Mouse (Mus musculus) forebrain, embryonic 14.5 days (tissue): ENCODE measurements around the gene Gpr108. TPM values are rescaled to one million over a fixed set of nuclear protein-coding genes. Genes with fewer than 3 reads are reported as not detected.

Source experiments
- ATAC-seq: fragments of 200-750 bp; cut with Nextera tagmentation; 2 replicates; pipeline ENCODE4 v1.8.0; 2017; ENCODE audit warnings: mild to moderate bottlenecking, moderate library complexity
- DNase-seq: peaks from one replicate; pipeline ENCODE4 v3.0.0-alpha.2; 2015; ENCODE audit warnings: low spot score
- H3K27ac ChIP-seq: fragments of 300-500 bp; sonication (generic); 2 replicates; pipeline ENCODE4 v1.5.1; 2014; ENCODE audit warnings: low read depth, mild to moderate bottlenecking, control low read depth, low read length, moderate library complexity
- H3K27me3 ChIP-seq: fragments of 300-500 bp; sonication (generic); replicated peaks from 2 replicates; pipeline ENCODE4 v1.6.1; 2014; ENCODE audit warnings: low read length, control low read depth, mixed read lengths; ENCODE audit not compliant: control insufficient read depth, insufficient read depth
- H3K36me3 ChIP-seq: fragments of 300-500 bp; sonication (generic); 2 replicates; pipeline ENCODE4 v1.6.1; 2014; ENCODE audit warnings: low read length, control low read depth; ENCODE audit not compliant: control insufficient read depth, insufficient read depth
- H3K4me1 ChIP-seq: fragments of 300-500 bp; sonication (generic); 2 replicates; pipeline ENCODE4 v1.6.1; 2014; ENCODE audit warnings: antibody characterized with exemption, low read length, control low read depth; ENCODE audit not compliant: control insufficient read depth, insufficient read depth
- H3K4me2 ChIP-seq: fragments of 300-500 bp; sonication (generic); 2 replicates; pipeline ENCODE4 v1.6.1; 2014; ENCODE audit warnings: mild to moderate bottlenecking, control low read depth, low read length
- H3K4me3 ChIP-seq: fragments of 300-500 bp; sonication (generic); 2 replicates; pipeline ENCODE4 v1.5.1; 2014; ENCODE audit warnings: low read depth, low read length, control low read depth
- H3K9ac ChIP-seq: fragments of 300-500 bp; sonication (generic); 2 replicates; pipeline ENCODE4 v1.6.1; 2014; ENCODE audit warnings: mild to moderate bottlenecking, low read length, control low read depth, moderate library complexity
- H3K9me3 ChIP-seq: fragments of 300-500 bp; sonication (generic); replicated peaks from 2 replicates; pipeline ENCODE4 v1.6.1; 2016; ENCODE audit warnings: low read length, control low read depth, mixed read lengths; ENCODE audit not compliant: control insufficient read depth
- WGBS: fragments of 180-500 bp; shearing (Covaris S2); extraction: QIAGEN DNeasy Blood & Tissue Kit; methylation state at CpG from one replicate; pipeline ENCODE4 v1.1.7; 2014; 5-methylcytosine and 5-hydroxymethylcytosine counted together
- polyA plus RNA-seq: library from polyadenylated mRNA; unstranded; fragments of >200 nt; fragmentation: Nextera tagmentation; extraction: Ambion mirVana; gene quantifications from 2 replicates; pipeline ENCODE4 v1.2.1, GENCODE M21; 2014

Gpr108 gene
- polyA plus RNA-seq, 1 experiment from 2014 or later: 19.6 TPM

DNA sequence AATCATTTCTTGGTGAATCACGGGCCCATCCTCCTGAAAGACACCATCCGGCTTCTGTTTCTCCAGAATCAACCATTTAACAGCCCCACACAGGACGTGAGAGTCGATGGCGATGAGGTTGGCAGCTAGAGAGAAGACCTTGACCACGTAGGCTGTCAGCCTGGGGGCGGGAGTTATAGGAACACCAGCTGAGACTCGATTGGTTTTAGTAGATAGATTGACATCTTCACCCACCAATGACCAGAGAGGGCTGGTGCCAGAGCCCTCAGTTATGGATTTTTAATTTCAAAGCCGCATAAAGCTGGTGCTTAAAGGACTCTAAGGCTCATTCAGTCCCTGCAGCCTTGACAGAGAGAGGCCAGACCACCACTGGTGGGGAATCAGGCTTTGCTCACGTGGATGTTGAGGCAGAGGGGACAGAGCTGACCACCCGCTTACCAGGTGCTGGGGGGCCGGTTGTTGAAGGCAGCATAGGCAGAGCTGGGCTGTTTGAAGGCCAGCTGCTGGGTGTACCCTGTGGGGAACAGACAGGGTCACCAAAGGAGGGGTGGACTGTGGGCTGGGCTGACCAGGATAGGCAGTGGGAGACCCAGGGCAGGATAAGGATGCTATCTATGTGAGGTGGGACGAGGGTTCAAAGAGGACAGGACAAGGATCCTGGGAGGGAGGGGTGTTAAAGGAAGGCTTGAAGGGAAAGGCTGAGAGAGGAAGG is 33.4 kb downstream of the Gpr108 start:
- ATAC-seq: peak; percentile 76
- Histone ChIP-seq H3K9me3 (no peaks in the 10 kb centered on the region), H3K27me3 (no peaks in the 10 kb centered on the region), H3K4me3 (no peak overlapping the region), H3K4me1 (no peaks in the 10 kb centered on the region), H3K36me3 (no peaks in the 10 kb centered on the region), H3K9ac (no peak overlapping the region; the same call in 1 of the 2 replicates), H3K4me2 (no peak overlapping the region), H3K27ac (no peak overlapping the region)
- DNase-seq: peak; percentile 71
- 53% methylated on average over 13 of the region's 13 CpGs for WGBS

DNA sequence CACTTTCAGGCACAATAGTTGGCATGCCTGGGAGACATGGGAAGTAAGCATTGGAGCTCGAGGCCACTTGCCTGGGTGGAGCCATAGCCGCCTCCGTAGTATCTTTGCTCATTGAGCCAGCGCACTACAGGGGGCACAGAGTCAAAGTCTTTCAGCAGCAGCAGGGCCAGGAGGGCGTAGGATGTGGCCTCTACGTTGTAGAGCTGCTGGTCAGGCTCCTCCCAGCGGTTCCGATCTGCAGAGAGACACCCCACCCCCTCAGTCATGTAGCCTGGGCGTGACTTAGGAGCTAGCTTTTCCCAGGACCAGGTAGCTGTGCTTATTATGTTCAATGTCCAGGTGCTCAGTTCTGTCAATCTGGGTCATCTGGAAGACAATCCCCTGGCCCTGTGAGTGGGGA is 36.7 kb downstream of the Gpr108 start:
- Histone ChIP-seq H3K9me3 (no peaks in the 10 kb centered on the region), H3K4me1 (no peaks in the 10 kb centered on the region), H3K4me3 (no peak overlapping the region), H3K36me3 (no peaks in the 10 kb centered on the region), H3K9ac (no peak overlapping the region), H3K27me3 (no peaks in the 10 kb centered on the region), H3K27ac (no peak overlapping the region), H3K4me2 (no peak overlapping the region)
- DNase-seq (no peak), ATAC-seq (no peak)
- 59% methylated on average over 9 of the region's 9 CpGs for WGBS

DNA sequence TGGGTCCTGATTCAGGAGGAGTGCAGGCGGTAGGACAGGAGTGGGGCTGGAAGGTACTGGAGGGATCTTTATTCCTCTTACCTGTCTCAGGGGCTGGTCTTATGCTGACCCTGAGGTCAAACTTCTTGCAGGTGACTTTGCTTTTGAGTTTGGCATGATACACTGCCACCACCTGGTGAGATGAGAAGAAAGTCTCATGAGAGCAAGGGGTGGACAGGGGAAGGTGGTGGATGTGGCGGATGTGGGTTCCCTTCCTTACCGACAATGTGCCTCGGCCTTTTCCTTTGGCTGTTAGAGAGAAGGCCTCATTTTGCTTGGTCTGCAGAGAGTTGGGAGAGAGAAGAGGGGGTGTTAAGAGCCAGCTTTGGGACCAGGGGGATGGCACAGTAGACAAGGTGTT is 38.9 kb downstream of the Gpr108 start:
- H3K4me1 ChIP-seq: no peaks in the 10 kb centered on the region

DNA sequence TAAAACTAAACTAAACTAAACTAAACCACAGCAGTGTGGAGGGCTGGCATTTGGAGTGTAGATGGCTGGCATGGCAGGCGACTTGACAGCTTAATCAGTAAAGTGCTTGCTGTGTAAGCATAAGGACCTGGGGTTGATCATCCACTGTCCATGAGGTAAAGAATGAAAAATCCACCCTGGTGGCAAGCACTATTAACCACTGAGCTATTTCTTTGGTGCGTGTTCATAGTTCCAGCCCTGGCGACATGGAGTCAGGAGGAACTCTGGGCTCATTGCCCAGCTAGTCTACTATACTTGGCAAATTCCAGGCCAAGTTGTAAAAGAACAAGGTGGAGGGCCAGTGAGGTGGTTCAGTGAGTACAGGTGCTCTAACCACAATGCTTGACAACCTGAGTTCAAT is 40.3 kb downstream of the Gpr108 start:
- no peak overlapping the region for H3K4me2 ChIP-seq
- no peak overlapping the region for H3K27ac ChIP-seq
- H3K4me3 ChIP-seq: no peak overlapping the region
- 89% methylated on average over 3 of the region's 3 CpGs for WGBS
- H3K36me3 ChIP-seq: no peaks in the 10 kb centered on the region
- DNase-seq: no peak
- H3K27me3 ChIP-seq: no peaks in the 10 kb centered on the region
- ATAC-seq: no peak
- H3K9ac ChIP-seq: no peak overlapping the region
- H3K4me1 ChIP-seq: no peaks in the 10 kb centered on the region
- H3K9me3 ChIP-seq: no peaks in the 10 kb centered on the region

More for the DNA sequence above, 38.9 kb downstream of the Gpr108 start:
- Histone ChIP-seq H3K27ac (no peak overlapping the region), H3K4me2 (no peak overlapping the region), H3K27me3 (no peaks in the 10 kb centered on the region), H3K36me3 (no peaks in the 10 kb centered on the region), H3K9ac (no peak overlapping the region), H3K9me3 (no peaks in the 10 kb centered on the region), H3K4me3 (no peak overlapping the region)
- WGBS: 81% methylated on average over 4 of the region's 4 CpGs
- DNase-seq: no peak
- ATAC-seq: no peak

DNA sequence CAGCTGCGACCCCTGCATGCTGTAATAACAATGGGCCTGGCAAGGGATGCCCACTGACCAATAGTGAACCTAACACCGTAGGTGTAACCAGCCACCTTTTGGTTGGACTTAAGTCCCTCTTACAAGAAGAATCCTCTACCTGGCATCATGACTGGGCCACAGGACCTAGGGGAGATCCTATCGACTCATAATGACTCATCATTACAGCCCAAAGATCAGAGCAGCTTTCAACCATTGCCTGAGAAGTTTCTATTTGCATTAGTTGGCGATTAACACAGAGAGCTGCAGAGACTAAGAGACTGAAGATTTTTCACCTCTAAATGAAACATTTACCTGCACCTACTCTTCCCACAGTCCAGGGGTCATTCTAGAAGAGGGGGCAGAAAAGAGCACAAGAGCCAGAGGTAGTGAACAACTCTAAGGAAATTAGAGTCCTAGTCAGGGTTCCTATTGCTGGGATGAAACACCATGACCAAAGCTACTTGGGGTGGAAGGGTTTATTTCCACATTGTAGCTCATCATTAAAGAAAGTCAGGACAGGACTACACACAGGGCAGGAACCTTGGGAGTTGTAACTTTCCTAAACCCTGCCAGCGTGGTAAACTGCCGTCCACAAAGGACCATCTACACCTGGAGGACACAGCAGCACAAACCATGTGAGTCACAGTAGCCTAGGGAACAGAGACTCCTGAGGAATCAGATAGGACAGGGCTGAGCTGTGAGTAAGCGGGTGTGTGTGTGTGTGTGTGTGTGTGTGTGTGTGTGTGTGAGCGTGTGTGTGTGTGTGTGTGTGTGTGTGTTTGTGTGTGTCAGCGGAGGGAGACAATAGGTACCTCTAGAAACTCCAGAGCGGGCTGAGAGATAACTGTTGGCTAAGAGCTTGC is 46.2 kb downstream of the Gpr108 start:
- no peak overlapping the region for H3K27ac ChIP-seq
- H3K27me3 ChIP-seq: no peaks in the 10 kb centered on the region
- DNase-seq: no peak
- H3K4me1 ChIP-seq: no peaks in the 10 kb centered on the region
- no peak overlapping the region for H3K9ac ChIP-seq
- H3K4me2 ChIP-seq: no peak overlapping the region
- H3K36me3 ChIP-seq: no peaks in the 10 kb centered on the region
- ATAC-seq: no peak
- no peak overlapping the region for H3K4me3 ChIP-seq
- 84% methylated on average over 10 of the region's 10 CpGs for WGBS
- H3K9me3 ChIP-seq: no peaks in the 10 kb centered on the region

DNA sequence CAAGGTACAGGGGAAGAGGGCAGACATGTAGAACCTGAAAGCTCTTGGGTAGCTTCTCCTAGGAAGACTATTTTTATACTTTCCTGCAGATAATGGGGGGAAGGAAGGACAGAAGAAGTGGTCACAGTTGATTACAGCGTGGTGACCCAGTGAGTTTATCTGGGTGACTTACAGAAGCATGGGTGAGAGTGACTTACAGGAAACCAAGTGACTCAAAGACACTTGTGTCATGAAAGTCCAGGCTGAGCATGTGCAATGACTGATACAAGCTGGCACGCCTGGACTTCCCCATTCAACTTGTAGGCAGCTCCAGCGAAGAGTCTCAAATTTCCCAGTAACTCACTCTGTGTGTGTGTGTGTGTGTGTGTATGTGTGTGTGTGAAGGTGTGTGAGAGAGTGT is 50.0 kb downstream of the Gpr108 start:
- WGBS: 93% methylated on average over 3 of the region's 3 CpGs
- Histone ChIP-seq H3K9ac (no peak overlapping the region), H3K36me3 (no peaks in the 10 kb centered on the region), H3K4me3 (no peak overlapping the region), H3K9me3 (no peaks in the 10 kb centered on the region), H3K4me2 (no peak overlapping the region), H3K4me1 (no peaks in the 10 kb centered on the region), H3K27me3 (no peaks in the 10 kb centered on the region), H3K27ac (no peak overlapping the region)
- no peak for ATAC-seq
- no peak for DNase-seq

DNA sequence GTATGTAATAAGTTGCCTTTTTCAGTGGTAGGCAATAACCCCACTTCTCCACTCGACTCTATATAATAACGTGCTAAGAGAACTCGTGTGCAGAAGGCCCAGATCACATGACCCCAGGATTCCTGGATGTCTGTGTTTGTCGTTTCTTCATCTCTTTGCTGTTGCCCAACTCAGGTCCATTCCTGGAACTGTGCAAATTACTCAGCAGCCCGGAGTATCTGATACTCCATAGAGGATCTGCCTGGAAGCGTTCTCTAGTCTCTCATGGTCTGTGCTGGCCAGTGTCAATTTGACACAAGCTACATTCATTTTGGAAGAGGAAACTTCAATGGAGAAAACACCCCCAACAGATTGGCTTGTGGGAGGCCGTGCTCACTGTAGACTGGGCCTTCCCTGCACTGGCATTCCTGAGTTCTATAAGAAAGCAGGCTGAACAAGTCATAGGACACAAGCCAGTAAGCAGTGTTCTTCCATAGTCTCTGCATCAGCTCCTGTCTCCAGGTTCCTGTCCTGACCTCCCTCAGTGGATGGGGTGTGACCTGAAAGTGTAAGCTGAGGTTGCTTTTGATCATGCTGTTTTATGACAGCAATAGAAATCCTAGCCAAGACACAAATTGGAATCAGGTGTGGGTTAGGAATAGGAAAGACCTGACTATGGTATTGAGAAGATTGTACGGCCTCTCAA is 52.8 kb downstream of the Gpr108 start:
- no peak overlapping the region for H3K4me3 ChIP-seq
- ATAC-seq (no peak), DNase-seq (no peak)
- no peaks in the 10 kb centered on the region for H3K36me3 ChIP-seq
- H3K9ac ChIP-seq: no peak overlapping the region
- H3K9me3 ChIP-seq: no peaks in the 10 kb centered on the region
- no peak overlapping the region for H3K4me2 ChIP-seq
- WGBS: 84% methylated on average over 8 of the region's 8 CpGs
- no peaks in the 10 kb centered on the region for H3K4me1 ChIP-seq
- no peaks in the 10 kb centered on the region for H3K27me3 ChIP-seq
- no peak overlapping the region for H3K27ac ChIP-seq

DNA sequence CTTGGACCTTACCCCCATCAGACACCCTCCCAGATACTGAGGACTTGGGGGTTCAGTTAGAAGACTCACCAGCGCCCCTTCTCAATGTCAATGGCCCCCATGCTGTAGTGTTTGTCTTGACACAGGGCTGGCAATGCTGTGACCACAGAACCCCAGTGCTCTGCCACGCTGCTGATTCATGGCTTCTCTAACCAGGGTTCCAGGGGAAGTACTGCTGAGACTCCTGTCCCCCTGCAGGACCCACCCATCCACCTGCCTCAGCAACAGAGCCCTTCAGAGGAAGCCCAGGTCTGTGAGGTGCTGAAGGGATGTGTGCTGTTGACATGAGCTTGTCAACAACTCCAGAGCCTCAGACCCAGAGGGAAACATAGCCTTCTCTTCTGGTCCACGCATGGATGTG is 53.5 kb downstream of the Gpr108 start:
- no peak overlapping the region for H3K9ac ChIP-seq
- no peak overlapping the region for H3K27ac ChIP-seq
- ATAC-seq (no peak), DNase-seq (no peak)
- no peaks in the 10 kb centered on the region for H3K36me3 ChIP-seq
- WGBS: 76% methylated on average over 3 of the region's 3 CpGs
- no peaks in the 10 kb centered on the region for H3K9me3 ChIP-seq
- no peak overlapping the region for H3K4me3 ChIP-seq
- H3K27me3 ChIP-seq: no peaks in the 10 kb centered on the region
- H3K4me1 ChIP-seq: no peaks in the 10 kb centered on the region
- H3K4me2 ChIP-seq: no peak overlapping the region
